Mouse (Mus musculus): Measurements from ENCODE around the gene Abl2.
A peak's percentile ranks its signal among the peaks of the same experiment; 100 is the strongest.
"Not testable (repeated sequence)": the region's sequence is repeated elsewhere in the genome, so short reads cannot be mapped to it uniquely, and the experiment has no call there.

The Abl2 gene

GRCm38 (mm10) chr1:156635148-156635547 lies 76.6 kb downstream of the Abl2 start:
- no peak for DNase-seq

DNA sequence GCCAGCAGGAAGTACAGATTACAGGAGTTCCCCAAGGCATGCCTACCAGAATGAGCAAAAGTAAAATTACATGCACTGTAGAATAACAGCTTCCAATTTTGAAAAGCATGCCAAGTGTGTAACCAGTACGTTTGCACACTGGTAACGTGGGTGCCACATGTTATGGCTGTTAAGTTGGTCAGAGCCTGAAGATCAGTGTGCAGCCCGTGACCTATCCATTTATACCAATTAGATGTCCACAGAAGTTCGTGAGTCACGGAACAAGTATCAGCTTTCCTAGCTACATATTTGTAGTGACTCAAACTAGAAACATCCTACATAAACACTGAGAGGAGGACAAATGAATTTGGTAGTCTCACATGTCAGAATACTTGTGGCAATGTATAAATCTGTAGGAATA lies 80.9 kb downstream of the Abl2 start:
- no peak for DNase-seq

GRCm38 (mm10) chr1:156640577-156640976 lies 82.0 kb downstream of the Abl2 start:
- DNase-seq = no peak

DNA sequence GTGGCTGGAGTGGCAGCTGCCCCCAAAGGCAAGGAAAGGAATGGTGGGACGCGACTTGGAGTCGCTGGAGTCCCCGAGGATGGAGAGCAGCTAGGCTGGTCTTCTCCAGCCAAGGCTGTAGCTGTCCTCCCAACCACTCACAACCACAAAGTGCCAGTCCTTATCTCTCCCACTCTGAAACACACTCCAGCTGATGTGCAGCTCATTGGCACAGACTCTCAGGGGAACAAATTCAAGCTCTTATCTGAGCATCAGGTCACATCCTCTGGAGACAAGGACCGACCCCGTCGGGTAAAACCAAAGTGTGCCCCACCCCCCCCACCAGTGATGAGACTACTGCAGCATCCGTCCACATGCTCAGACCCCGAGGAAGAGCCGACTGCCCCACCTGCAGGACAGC lies 83.2 kb downstream of the Abl2 start:
- DNase-seq = no peak

DNA sequence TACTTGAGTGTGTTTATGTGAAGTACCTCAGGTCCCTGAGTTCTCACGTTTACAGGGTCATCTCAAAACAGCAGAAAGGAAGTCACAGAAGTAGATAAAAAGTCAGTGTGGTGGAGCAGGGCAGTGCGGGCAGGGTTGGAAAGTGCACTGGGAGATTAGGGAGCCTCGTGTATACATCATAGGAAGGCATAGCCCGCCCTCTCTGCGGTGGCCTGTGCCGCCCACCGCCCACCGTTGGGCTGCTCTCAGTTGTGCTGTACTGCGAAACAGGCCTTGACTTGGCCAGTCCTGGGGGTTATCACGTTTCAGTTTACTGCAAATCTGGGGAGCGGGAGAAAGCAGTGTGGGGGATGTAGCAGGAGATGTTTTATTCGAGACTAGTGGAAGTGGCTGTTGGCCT lies 84.2 kb downstream of the Abl2 start:
- no peak for DNase-seq

DNA sequence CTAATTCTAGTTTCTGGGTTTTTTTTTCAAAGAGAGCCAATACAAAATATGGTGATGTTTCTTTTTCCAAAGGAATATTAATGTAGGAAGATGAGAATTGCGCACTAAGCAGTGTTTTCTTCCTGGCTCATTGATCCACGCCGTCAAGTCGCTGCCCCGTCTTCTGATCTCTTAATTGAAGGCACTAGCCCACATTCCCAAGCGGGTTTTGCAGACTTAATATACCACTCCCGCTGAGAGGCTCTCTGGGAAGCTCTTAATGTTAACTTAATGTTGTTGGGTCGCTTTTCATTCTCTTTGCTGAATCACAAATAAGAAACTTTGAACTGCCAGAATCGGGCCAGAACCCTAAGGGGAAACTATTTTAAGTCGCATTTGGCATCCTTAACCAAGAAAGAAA lies 85.5 kb downstream of the Abl2 start:
- no peak for DNase-seq

GRCm38 (mm10) chr1:156644780-156645523 lies 86.4 kb downstream of the Abl2 start:
- peak; percentile 28 to 35 for DNase-seq

DNA sequence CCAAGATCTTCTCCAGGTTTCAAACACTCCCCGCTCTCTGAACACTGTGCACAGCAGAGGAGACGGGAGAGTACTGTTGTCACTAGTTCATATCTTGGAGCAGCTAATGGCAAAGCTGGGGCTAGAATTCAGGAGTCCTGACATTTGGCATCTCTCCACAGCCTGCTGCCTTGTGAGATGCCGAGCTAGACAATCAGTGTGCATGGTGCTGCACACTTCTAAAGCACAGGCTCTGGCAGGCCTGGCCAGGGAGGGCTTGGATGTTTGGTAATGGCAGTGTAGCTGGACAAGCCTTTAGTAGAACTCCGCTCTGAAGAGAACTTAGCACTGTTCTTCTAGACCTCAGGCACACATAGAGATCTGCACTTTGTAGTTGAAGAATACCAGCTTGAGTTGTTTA lies 87.4 kb downstream of the Abl2 start:
- DNase-seq = no peak

- no peak for DNase-seq
Measured at GRCm38 (mm10) chr1:156648705-156649104, 90.1 kb downstream of the Abl2 start.

DNA sequence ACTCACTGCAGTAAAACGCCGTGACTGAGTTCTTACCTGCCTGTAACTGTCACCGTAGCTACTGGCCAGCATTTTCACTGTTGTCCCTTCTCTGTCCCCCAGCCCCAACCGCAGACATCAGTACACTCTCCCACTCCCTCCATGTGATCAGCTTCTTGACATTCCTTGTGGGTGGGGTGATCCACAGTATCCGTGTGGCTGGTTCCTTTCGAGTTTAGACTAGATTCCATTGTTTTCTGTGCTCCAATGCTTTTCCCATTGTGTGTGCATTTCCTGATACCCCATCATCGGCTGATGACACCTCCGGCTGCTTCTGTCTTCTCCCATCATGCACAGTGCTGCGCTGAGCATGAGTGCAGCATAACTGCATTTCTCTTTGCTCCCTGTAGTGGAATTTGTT lies 92.0 kb downstream of the Abl2 start:
- DNase-seq = no peak

- DNase-seq = no peak
Measured at GRCm38 (mm10) chr1:156652189-156652822, 93.7 kb downstream of the Abl2 start.

DNA sequence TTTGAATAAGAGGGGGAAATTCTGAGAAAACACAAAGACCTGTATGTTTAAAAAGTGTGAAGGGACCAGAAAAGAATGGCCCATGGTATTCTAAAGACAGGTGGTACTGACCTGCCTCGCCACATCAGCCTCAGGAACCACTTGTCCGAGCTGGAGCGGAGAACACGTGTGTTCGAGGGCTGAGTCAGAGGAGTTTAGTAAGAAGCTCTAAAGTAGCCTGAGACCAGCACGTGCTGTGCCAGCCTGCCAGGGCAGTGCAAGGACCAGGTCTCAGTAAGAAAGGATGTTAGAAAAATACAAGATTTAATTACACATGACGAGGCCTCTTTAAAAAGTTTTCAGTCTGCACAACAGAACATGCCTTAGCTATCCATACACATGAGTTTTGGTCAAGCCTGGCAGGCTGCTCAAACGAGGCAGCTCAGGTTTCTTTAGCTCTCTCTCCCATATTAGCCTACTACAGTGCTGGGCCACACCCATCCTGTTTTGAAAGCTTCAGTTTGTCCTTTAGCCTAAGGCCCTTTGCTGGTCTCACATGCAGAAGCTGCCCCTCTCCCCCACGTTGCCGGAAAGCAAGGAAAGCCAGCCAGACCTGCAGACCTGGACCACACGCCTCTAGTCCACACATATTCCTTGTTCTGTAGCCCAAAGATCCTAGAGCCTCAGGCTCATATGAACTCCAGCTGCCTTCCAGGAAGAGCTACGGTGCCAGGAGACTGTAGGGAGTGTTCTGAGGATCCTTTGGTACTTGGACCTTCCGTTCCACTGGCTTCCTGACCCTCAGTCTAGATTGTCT lies 96.3 kb downstream of the Abl2 start:
- no peak for DNase-seq

DNA sequence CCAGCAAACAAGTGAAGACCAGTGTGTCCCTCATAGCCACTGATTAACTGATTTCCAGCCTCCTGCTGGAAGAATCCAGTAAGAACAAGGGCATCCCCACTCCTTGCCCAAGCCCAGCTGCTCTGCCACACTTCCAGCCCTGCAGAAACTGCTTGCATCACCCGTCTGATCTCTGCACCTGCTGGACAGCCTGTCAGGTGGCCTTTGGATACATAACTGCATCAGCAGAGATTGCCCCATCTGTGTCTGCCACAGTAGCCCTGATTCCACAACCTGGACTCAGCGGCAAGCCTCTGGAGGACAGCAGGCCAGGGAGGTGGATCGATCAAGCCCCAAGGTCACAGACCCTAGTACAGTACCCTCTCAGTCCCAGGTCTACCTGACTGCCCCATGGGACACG lies 98.9 kb downstream of the Abl2 start:
- DNase-seq = peak in 1 of 2 experiments; percentile 20

GRCm38 (mm10) chr1:156658676-156659075 lies 100.1 kb downstream of the Abl2 start:
- no peak for DNase-seq

DNA sequence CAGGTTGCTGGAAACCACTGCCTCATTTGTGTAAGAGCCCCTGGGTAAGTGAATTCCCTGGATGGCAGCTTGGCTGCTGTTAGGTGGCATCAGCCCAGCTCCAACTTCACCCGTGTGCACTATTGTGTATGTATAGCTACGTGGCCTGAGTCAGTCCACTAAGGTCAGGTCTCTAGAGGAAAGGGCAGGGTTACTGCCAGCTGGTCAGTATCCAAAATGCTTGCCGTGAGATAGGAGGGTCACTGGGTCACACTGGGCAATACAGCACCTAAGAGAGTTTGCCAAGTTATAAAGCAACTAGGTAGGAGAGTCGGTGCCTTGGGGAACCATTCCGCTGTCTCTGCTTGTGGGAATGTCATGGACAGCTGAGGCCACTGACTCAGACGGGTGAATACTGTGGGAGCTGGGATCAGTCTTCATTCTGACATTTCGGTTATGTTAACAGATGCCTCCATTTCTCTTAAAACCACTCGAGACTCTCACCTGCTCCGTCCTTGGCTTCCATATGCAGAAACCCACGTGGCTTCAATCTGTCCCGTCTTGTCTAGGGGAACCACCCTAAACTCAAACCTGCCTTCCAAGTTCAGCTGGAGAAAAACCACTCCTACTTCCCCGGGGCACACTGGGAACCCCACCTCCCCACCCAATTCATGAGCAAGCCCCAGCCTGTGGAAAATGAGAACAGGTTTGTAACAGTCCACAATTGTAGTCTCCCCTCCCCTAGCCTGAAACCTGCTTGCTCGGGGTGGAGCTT lies 101.5 kb downstream of the Abl2 start:
- DNase-seq = peak in 1 of 2 experiments; percentile 24

DNA sequence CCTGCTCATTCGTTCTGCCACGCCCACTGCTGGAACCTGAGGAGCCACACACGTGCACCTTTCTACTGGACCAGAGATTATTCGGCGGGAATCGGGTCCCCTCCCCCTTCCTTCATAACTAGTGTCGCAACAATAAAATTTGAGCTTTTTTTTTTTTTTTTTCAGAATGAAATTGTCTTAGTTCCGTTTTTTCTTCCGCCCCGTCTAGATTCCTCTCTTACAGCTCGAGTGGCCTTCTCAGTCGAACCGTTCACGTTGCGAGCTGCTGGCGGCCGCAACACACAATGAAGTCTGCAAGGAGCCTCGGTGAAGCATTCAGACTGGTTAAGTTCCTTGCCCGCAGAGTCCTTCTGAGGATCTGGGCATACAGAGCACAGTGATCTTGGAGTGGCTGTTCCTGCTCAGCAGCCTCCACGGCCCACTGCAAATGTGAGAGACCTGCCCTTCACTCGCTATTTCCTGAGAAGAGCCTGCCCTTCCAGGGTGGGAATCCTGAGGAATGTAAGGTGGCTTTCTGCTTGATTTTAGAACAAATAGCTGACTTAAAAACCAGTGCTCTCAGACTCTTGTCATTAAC lies 102.2 kb downstream of the Abl2 start:
- DNase-seq = not testable (repeated sequence)

DNA sequence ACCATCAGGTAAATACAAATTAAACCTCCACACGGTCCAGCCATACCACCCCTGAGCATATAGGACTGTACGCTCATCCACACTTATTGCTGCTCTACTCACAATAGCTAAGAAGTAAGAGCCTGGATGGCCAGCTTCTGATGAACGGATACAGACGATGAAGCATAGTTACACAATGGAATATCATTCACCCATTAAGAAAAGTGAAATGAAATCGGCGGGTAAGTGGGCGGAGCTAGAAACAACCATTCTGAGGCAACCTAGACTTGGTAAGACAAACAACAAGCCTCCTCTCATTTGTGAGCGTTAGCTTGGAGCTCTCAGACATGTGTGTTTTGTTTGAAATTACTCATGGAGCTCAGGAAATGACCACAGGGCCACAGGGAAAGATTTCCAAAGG lies 107.2 kb downstream of the Abl2 start:
- no peak for DNase-seq

DNA sequence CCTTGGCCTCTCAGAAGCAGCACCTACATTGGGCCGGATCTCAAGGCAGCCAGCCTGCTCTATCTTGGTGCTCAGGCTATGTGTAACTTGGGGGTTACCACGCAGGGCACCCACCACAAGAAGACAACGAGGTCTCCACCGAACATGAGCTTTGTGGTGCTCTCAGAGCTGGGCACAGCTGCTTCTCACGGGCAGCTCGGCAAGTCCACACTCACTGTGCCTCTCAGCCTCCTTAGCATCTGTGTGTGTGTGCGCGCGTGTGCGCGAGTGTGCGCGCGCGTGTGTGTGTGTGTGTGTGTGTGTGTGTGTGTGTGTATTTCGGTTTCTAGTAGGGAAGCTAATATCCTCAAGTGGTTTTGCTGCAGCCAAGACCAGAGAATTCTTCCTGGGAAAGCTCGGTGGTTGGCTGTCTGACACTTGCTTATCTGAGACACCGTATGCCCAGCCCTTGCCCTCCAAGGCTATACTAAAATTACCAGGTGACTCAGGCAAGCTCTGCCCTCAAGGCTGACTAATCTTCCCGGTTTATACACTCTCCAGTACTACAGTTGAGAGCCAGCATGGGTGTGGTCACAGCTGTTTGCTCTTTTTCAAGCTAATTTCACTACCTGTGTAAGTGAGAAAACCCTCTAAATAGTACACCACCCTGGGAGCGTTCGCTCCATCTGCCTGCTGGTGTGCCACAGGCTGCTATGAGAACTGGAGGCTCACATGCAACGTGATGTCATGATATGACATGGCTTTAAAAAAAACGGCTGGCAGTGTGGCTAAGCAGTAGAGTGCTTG lies 108.7 kb downstream of the Abl2 start:
- DNase-seq = no peak

DNA sequence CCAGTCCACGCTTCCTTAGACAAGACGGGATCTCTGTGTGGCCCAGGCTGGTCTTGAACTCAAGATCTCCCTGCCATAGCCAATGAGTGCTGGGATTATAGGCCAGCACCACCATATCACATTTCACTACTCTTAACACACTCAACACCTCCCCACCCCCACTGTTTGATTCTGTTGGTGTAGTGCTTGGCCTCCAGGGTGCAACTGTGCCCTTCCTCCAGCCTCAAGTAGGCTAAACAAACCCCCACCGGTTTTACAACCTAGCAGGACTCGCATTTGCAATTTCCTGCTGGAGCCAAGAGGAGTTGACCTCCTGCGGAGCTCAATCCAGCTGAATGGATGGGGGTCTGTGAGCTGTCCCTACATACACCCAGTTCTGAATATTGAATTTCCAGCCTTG lies 110.0 kb downstream of the Abl2 start:
- peak in 1 of 2 experiments; percentile 49 for DNase-seq

- DNase-seq = no peak
Measured at GRCm38 (mm10) chr1:156669208-156669983, 110.8 kb downstream of the Abl2 start.

DNA sequence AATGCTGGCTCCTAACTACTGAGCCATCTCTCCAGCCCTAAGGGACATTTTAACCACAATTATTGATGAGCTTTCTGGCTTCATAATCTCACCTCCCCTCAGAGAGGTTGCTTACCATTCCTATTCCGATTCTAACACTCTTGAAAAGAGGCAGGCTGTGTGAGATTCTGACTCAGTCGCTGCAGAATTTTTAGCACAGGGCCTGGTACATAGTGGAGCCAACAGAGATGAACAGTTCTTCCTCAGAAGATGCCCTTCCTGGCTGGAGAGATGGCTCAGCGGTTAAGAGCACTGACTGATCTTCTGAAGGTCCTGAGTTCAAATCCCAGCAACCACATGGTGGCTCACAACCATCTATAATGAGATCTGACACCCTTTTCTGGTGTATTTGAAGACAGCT lies 113.3 kb downstream of the Abl2 start:
- no peak for DNase-seq
